Mouse (Mus musculus): ENCODE measurements around the gene Zbtb38.

- TF ChIP-seq CTCF (IDR thresholded peaks at IDR 0.05; ENCODE audit: low read depth, low read length) (no peak), POLR2A (IDR thresholded peaks at IDR 0.05; ENCODE audit: borderline replicate concordance, low read depth, low read length) (no peak)
These were observed 42.2 kb downstream of the Zbtb38 start for GRCm38 (mm10) chr9:96710241-96710946.
